Mouse (Mus musculus) olfactory bulb, adult 2 months (tissue): ENCODE data around the gene Sh2b2.

ENCODE experiments used
- CTCF ChIP-seq: fragments of 200-500 bp; IDR thresholded peaks from 2 replicates; pipeline ENCODE4 v1.5.1; 2012; ENCODE audit warnings: low read depth, mild to moderate bottlenecking, low read length, moderate library complexity; ENCODE audit not compliant: insufficient read depth
- POLR2A ChIP-seq: fragments of 200-500 bp; IDR thresholded peaks from 2 replicates; pipeline ENCODE4 v1.6.1; 2012; ENCODE audit warnings: mild to moderate bottlenecking, low read depth, low read length, moderate library complexity; ENCODE audit not compliant: insufficient read depth

DNA sequence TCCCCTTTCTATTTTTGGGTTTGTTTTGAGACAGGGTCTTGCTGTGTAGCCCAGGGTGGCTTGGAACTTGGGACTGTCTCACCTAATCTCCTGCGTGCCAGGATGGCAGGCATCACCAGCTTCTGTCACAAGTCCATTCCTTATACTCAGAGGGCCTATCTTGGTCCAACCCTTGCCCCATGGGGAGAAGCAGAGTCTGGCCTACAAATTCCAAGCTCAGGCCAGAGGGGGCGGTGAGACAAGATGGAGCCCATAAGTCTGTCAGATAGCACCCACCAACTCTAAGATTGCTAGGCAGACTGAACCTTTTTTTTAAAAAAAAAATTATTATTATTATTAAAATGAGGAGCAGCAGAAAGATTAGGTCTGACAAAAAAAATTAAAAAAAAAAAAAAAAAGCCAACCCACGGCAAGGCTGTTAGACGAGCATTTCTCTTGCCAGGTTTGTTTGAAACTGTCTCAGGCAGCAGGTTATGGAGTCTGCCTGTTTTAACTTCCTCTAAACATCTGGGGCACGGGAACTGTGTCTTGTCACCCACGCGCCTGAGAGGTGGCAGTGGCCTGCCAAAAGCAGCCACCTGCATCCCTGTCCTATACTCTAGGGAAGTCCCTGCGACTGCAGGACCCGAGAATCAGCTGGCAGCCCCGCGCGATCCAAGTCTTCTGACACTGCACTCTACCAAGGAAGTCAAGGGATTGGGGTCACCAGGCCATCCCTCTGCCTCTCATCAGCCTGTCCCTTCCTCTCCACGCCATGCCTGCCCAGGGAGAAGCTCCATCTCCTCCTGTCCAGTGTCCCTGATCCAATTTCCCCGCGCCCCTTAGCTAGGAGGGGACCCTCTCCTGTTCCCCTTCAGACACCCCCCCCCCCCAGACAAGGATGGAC is 76.5 kb downstream of the Sh2b2 start:
- TF ChIP-seq CTCF = no peak
- TF ChIP-seq POLR2A = no peak
